Mouse (Mus musculus) heart, postnatal 10 days (tissue): ENCODE measurements at regions not wholly inside any gene's neighbourhood (a gene's known extent, or its start where the extent isn't known, plus 50 kb on each side); places are given as distances from the start of the nearest gene placed in this dataset.

ENCODE experiments used
- DNase-seq, 2 experiments: peaks; one replicate each; pipeline ENCODE4 v3.0.0; 2021
- intact Hi-C: fragments of 180-260 bp; cut with DNase I; formaldehyde crosslinking; loops from one replicate; pipeline ENCODE4 v1.15.1; 2025

DNA sequence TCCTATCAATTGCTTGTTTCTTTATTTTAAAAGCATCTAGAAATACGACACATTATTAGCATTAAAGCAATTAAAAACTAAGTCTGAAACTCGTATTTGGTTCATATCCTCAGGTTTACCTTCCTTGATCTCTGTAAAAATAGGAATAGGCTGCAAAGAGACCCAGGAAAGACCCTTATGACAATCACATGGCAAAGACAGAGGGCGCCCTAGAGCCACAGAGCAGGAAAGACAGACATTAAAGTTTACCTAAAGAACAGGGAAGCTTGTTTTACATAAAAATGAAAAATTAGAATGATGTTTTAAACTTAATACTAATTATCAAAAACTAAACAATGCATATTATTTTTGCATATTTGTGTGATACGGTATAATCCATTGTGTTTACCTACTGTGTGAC is 153.2 kb downstream of the Usp25 start:
- DNase-seq, result peak; percentile 15 to 47
- intact Hi-C loops, result loop anchor here (5.0 kb wide), 1 partner anchor 276 kb away; no protein-coding TSS in a partner anchor

DNA sequence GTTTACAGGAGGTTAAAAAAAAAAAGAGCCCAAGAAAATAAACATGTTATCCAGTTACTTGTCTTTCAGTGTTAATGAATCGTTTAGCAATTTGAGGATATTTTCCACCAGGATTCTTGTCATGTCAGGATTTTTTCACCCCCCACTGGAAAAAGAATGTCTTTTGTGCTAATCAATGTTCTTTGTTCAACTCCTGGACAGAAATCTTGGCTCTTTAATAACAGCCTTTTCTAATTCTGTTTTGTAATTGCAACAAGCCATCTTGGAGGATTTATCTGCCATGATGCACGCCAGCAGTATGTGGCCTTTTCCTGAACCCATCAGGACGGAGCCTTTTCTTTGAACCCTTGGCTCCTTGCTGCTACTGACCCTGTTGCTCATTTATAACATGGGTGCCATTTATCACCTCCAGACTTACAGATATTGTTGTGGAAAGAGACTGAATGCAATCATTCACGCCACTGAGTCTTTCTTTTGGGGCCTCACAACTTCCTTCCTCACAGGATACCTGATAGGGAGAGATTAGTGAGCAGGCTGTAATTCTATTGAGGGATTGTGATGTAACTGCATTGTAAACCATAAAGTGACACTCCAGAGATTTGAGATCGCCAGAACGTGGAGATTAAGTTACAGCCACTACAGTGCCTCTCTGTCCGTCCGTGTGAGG is 159.7 kb downstream of the Usp25 start:
- intact Hi-C loops, result loop anchor here (5.0 kb wide), 1 partner anchor 154 kb away; no protein-coding TSS in a partner anchor
- DNase-seq, result peak; percentile 15 to 17

DNA sequence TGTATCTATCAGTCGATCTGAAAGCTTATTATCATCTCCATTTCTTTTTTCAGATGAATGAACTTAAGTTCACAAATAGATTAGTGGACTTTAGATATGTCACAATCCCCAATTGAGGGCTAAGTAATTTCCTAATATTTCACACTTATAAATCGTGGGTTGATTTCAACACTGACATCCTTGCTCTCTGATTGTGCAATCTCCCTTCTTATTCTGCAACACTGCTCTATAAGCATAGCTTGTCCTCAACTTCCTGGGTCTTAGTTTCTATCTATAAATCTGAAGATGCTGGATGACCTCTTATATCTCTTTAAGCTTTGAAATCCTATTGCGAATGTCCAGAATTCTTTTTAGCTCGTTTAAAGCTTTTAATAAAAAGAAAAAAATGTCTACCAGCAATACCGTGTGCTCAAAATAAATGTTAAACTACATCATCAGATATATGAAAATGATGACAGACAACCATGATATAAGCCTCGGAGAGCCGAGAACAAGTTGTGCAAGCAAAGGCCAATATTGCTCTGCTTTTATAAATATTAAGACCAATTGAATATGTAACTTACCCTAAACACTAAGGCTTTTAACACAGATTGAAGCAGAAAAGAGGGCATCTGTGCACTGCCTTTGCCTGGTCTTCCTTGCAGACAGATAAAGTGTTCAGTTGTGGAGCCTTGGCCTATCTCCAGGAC is 161.4 kb downstream of the Usp25 start:
- no peak for DNase-seq
- intact Hi-C loops, result loop anchor here (5.0 kb wide), 1 partner anchor 152 kb away; no protein-coding TSS in a partner anchor

DNA sequence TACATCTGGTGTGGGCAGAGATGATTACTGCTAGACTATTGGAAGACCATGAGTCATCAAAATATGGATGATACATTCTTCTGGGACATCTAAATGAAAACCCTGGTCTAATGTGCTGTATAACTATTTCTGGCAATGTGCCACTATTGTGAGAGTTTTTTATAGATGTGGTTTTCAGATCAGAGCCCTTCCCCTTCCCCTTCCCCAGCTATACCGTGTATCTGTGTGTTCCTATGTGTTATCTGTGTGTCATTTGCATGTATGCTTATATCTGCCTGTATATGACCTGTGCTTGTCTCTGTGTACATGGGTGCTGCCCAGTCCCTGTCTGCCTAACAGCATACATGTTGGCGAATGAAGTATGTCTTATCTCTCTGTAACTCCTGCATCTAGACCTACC is 167.5 kb downstream of the Usp25 start:
- intact Hi-C loops, result no loop called here
- peak in 1 of 2 experiments; percentile 10 for DNase-seq
